Mouse (Mus musculus) C2C12 (cell line): ENCODE data around the gene Cntnap2. TPM values are rescaled to one million over a fixed set of nuclear protein-coding genes. Genes with fewer than 3 reads are reported as not detected.

Source experiments
- H3K27me3 ChIP-seq: one replicate; pipeline ENCODE4 v1.6.1; 2011; ENCODE audit not compliant: control insufficient read depth, insufficient read depth, insufficient read length
- H3K36me3 ChIP-seq: one replicate; pipeline ENCODE4 v1.6.1; 2011; ENCODE audit not compliant: control insufficient read depth, insufficient read depth
- H3K4me3 ChIP-seq: one replicate; pipeline ENCODE4 v1.5.1; 2011; ENCODE audit warnings: mild to moderate bottlenecking, control low read depth; ENCODE audit not compliant: poor library complexity, insufficient read depth, severe bottlenecking
- H3K79me2 ChIP-seq: one replicate; pipeline ENCODE4 v1.6.1; 2011; ENCODE audit not compliant: control insufficient read depth, insufficient read depth
- H3K79me3 ChIP-seq: one replicate; pipeline ENCODE4 v1.6.1; 2011; ENCODE audit warnings: low read depth, control low read depth
- H3ac ChIP-seq: one replicate; pipeline ENCODE3; 2011; ENCODE audit warnings: low read depth; ENCODE audit not compliant: control insufficient read depth, insufficient read length
- CEBPB ChIP-seq: IDR thresholded peaks from one replicate; pipeline ENCODE4 v1.6.1; 2011; ENCODE audit warnings: low read depth, mild to moderate bottlenecking, control low read depth, moderate library complexity
- CTCF ChIP-seq: IDR thresholded peaks from one replicate; pipeline ENCODE4 v1.5.1; 2011; ENCODE audit not compliant: control insufficient read depth, insufficient read depth, insufficient read length
- FOSL1 ChIP-seq: IDR thresholded peaks from one replicate; pipeline ENCODE4 v1.8.0; 2011; ENCODE audit warnings: mild to moderate bottlenecking, low read length; ENCODE audit not compliant: poor library complexity, insufficient read depth, severe bottlenecking
- MAX ChIP-seq: IDR thresholded peaks from one replicate; pipeline ENCODE4 v1.6.1; 2011; ENCODE audit warnings: mild to moderate bottlenecking, control low read depth
- MYOD1 ChIP-seq: IDR thresholded peaks from one replicate; pipeline ENCODE4 v1.6.1; 2011; ENCODE audit warnings: low read depth; ENCODE audit not compliant: control insufficient read depth, insufficient read length
- MYOG ChIP-seq: IDR thresholded peaks from one replicate; pipeline ENCODE4 v1.6.1; 2011; ENCODE audit not compliant: control insufficient read depth, insufficient read length; ENCODE audit errors: extremely low read depth
- USF1 ChIP-seq: IDR thresholded peaks from one replicate; pipeline ENCODE4 v1.6.1; 2011; ENCODE audit warnings: low read depth, mild to moderate bottlenecking, control low read depth, moderate library complexity
- polyA plus RNA-seq: library from polyadenylated mRNA; unstranded; fragments of >200 nt; fragmentation: generic; extraction: Trizol; gene quantifications from one replicate; pipeline ENCODE4 v1.2.1, GENCODE M21; 2012; ENCODE audit warnings: missing spikeins

Cntnap2 gene
- polyA plus RNA-seq, 1 experiment: 0.02 TPM

DNA sequence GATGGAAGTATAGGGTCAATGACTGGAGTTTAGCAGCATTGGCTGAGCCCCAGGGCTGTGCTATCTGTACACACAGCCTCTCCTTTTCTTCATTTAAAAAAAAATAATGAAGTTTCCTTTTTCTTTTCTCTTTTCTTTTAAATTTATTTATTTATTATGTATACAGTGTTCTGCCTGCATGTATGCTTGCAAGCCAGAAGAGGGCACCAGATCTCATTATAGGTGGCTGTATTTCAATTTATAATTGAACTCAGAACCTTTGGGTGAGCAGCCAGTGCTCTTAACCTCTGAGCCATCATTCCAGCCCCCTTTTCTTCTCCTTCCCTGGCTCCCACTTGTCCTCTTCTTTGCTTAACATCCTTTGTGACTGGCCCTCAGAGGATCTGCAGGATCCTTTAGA lies 1807.2 kb downstream of the Cntnap2 start:
- Histone ChIP-seq H3K36me3 (no peaks in the 10 kb centered on the region), H3K79me3 (no peaks in the 10 kb centered on the region), H3ac (no peak overlapping the region), H3K27me3 (no peaks in the 10 kb centered on the region), H3K79me2 (no peaks in the 10 kb centered on the region), H3K4me3 (no peak overlapping the region)
- TF ChIP-seq MAX: no peak
- TF ChIP-seq CEBPB: no peak
- no peak for TF ChIP-seq MYOG

DNA sequence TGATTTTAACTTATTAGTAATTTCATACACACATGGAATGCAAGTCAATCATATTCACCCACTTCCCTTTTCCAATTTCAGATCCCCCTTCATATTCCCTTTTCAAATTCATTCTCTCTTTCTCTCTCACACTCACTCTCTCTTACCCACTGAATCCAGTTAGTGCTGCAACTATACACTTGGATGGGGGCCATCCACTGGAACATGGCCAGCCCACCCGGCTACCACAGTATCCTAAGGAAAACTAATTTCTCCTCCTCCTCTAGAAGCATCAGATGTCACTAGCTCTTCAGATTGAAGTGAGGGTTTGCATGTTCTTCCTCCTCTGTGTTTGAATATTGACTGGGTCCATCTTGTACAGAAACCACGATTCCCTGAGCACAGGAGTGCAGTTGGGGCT lies 1827.1 kb downstream of the Cntnap2 start:
- no peaks in the 10 kb centered on the region for H3K79me3 ChIP-seq
- H3K36me3 ChIP-seq: no peaks in the 10 kb centered on the region
- TF ChIP-seq MAX (no peak), CTCF (no peak), CEBPB (no peak), FOSL1 (no peak), USF1 (no peak), MYOD1 (no peak), MYOG (no peak)
- H3K79me2 ChIP-seq: no peaks in the 10 kb centered on the region
- no peak overlapping the region for H3K4me3 ChIP-seq
- no peaks in the 10 kb centered on the region for H3K27me3 ChIP-seq
- no peak overlapping the region for H3ac ChIP-seq

DNA sequence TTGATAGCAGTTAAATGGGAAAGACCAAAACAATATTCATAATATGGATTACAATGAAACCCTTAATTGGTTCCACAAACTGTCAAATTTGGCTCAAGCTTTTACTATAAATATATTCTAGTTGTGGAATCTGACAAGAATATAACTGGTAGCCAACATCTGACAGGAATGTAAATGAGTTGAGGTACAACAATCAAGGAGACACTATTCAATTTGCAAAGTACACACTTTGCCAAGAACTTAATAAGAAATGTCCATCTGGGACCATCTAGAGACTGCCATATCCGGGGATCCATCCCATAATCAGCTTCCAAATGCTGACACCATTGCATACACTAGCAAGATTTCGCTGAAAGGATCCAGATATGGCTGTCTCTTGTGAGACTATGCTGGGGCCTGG lies 1850.0 kb downstream of the Cntnap2 start:
- H3K36me3 ChIP-seq: no peaks in the 10 kb centered on the region
- H3K27me3 ChIP-seq: no peaks in the 10 kb centered on the region
- H3K79me2 ChIP-seq: no peaks in the 10 kb centered on the region
- H3K4me3 ChIP-seq: no peak overlapping the region
- H3ac ChIP-seq: no peak overlapping the region
- no peak for TF ChIP-seq CTCF
- TF ChIP-seq MYOG: no peak
- no peak for TF ChIP-seq FOSL1
- TF ChIP-seq MAX: no peak
- no peak for TF ChIP-seq CEBPB
- no peak for TF ChIP-seq MYOD1
- TF ChIP-seq USF1: no peak
- no peaks in the 10 kb centered on the region for H3K79me3 ChIP-seq

DNA sequence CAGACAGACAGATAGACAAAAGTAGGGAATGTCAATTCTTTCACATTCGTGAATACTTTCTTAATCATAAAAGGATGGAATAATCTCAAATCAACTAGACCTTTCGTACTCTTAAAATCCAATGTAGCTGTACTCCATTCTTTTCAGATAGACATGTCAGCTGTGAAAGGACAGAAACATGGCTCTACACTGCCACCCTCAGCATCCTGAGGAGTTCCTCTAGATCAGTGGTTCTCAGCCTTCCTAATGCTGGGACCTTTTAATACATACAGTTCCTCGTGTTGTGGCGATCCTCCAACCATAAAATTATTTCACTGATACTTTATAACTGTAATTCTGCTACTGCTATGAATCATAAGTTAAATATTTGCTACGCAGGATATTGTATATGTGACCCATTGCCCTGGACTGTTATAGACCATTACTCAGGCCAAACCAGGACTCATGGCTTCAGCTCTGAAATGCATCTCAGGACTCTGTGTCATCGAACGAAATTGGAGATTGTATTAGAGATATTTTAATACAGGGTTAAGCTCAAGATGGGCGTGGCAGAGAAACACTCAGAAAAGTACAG lies 1859.6 kb downstream of the Cntnap2 start:
- Histone ChIP-seq H3K79me3 (no peaks in the 10 kb centered on the region), H3K27me3 (no peaks in the 10 kb centered on the region), H3K4me3 (no peak overlapping the region), H3K36me3 (no peaks in the 10 kb centered on the region), H3ac (no peak overlapping the region), H3K79me2 (no peaks in the 10 kb centered on the region)
- TF ChIP-seq USF1 (no peak), CTCF (no peak), MYOD1 (no peak), FOSL1 (no peak), MYOG (no peak), MAX (no peak), CEBPB (no peak)

DNA sequence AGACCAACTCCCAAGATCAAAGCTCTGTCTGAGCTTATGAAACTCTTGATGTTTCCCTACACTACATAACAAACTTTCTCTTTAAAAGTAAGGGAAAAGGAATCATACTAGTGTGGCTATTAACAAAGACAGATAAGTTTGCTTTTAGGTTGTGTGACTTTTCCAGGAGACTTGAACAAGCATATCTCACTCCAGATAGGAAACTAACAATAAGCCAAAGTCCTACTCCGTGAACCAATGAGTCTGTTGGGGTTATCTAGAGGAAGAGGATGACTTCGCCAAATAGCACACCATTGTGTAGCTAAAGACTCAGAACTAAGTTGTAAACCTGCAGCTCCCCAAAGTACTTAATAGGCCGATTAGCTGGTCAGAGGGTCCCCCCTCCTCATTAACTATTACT lies 1860.8 kb downstream of the Cntnap2 start:
- H3K4me3 ChIP-seq: no peak overlapping the region
- H3K36me3 ChIP-seq: no peaks in the 10 kb centered on the region
- no peaks in the 10 kb centered on the region for H3K79me2 ChIP-seq
- TF ChIP-seq MAX: no peak
- TF ChIP-seq USF1: no peak
- TF ChIP-seq MYOG: no peak
- no peak for TF ChIP-seq CEBPB
- no peak for TF ChIP-seq CTCF
- no peak for TF ChIP-seq FOSL1
- no peak for TF ChIP-seq MYOD1
- no peaks in the 10 kb centered on the region for H3K79me3 ChIP-seq
- no peak overlapping the region for H3ac ChIP-seq
- H3K27me3 ChIP-seq: no peaks in the 10 kb centered on the region

DNA sequence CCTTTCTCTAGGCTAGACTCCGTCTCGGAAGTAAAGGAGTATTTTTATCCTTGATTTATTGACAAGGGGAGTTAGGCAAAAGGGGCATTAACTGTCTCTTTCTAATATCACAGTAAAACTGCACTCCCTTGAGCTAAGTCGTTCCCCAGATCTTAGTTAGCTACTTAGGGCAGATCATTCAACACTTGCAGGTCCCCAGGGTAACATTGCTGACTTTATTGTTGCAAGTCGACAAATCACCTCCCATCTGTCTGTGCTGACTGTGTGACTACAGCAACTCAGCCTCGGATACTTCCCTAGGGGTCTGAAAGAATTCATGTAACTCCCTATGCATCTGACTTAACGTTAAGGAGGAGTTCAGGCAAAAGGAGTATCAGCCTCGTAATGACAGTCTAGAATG lies 1865.6 kb downstream of the Cntnap2 start:
- Histone ChIP-seq H3K27me3 (no peaks in the 10 kb centered on the region), H3ac (no peak overlapping the region)

More for the DNA sequence above, 1865.6 kb downstream of the Cntnap2 start:
- H3K36me3 ChIP-seq: no peaks in the 10 kb centered on the region
- H3K79me2 ChIP-seq: no peaks in the 10 kb centered on the region
- TF ChIP-seq MYOD1 (no peak), FOSL1 (no peak), MYOG (no peak), MAX (no peak), USF1 (no peak), CTCF (no peak), CEBPB (no peak)
- no peak overlapping the region for H3K4me3 ChIP-seq
- no peaks in the 10 kb centered on the region for H3K79me3 ChIP-seq
